Mouse (Mus musculus): ENCODE measurements around the gene Tmem135. TPM values are rescaled to one million over a fixed set of nuclear protein-coding genes. Genes with fewer than 3 reads are reported as not detected.

Gene Tmem135
- total and polyA plus RNA-seq, 3 experiments, result 7.4 to 33.9 TPM; not detected in 1

DNA sequence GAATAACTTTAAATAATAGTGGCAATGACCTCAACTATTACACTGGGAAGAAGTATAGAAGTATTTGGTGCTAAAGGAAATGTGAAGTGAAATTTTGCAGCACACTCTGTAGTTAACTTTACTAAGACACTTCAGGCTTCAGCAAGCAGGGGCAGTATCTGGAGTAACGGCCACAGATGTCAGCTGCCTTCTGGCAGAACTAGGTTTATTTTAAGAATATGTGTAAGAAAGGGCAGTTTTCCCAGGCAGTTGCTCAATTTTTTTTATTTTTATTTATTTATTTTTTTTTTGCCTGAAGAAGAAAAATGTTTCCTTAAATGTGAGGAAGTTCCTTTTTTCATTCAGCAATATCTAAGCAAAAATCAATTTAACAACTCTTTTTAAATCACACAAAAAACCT, 187.4 kb downstream of the Tmem135 start:
- Histone ChIP-seq H3K79me2 (ENCODE audit: control insufficient read depth, insufficient read depth, low read length, poor library complexity) (no peaks in the 10 kb centered on the region), H3K36me3 (ENCODE audit: control insufficient read depth in 1 of 2, insufficient read depth in 2 of 2, low read length in 2 of 2) (peaks cover 0 to 5% of the 10 kb centered on the region in 2 experiments; a peak in 1 of 4 replicates), H3K4me1 (ENCODE audit: control insufficient read depth in 1 of 2, insufficient read depth in 2 of 2, low read length in 2 of 2) (peaks cover 3 to 5% of the 10 kb centered on the region in 2 experiments), H3K9ac (ENCODE audit: control insufficient read depth, low read depth, low read length, poor library complexity, severe bottlenecking) (no peak overlapping the region), H3K4me3 (ENCODE audit: control insufficient read depth in 1 of 2, insufficient read depth in 1 of 2, low read depth in 2 of 2, low read length in 2 of 2) (no peak overlapping the region), H3K9me3 (replicated peaks; ENCODE audit: insufficient read depth, low read length) (no peaks in the 10 kb centered on the region), H3K27me3 (ENCODE audit: control insufficient read depth in 1 of 2, insufficient read depth in 2 of 2, low read length in 2 of 2) (no peaks in the 10 kb centered on the region), H3K27ac (ENCODE audit: control insufficient read depth, low read depth, low read length) (no peak overlapping the region)
- TF ChIP-seq MYC (IDR thresholded peaks at IDR 0.05; ENCODE audit: low read depth, low read length) (no peak), E2F4 (IDR thresholded peaks at IDR 0.05; ENCODE audit: borderline replicate concordance, low read depth, low read length) (no peak), ZNF384 (IDR thresholded peaks at IDR 0.05; ENCODE audit: low read depth, low read length) (0 out of 2 replicates have a peak, but pooled peaks have one; percentile 32), POLR2A (IDR thresholded peaks at IDR 0.05; ENCODE audit: control insufficient read depth in 1 of 2, insufficient read depth in 1 of 2, low read depth in 1 of 2, low read length in 2 of 2, poor library complexity in 1 of 2) (no peak), TCF12 (IDR thresholded peaks at IDR 0.05; ENCODE audit: low read depth, low read length) (no peak), MXI1 (IDR thresholded peaks at IDR 0.05; ENCODE audit: low read depth, low read length) (no peak), RCOR1 (IDR thresholded peaks at IDR 0.05; ENCODE audit: low read depth, low read length) (no peak)
- no peak for DNase-seq (ENCODE audit: low read depth, low spot score)

DNA sequence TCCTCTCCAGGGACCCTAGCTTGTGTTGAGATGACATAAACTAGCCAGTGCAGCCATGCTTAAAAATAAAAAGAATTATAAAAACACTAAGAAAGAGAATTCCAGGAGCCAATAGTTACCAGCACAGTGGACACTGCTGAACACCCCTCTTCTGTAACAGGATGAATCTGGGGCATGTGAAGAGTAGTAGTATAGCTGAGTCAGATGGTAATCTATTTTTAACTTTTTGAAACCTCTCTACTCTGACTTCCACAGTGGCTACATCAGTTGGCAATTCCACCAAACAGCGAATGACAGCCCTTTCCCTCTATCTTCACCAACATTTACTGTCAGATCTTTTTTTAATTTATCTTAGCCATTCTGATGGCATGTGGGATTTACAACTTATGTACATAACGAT, 187.9 kb downstream of the Tmem135 start:
- DNase-seq (ENCODE audit: low read depth, low spot score), result no peak
- H3K27me3 ChIP-seq (ENCODE audit: control insufficient read depth in 1 of 2, insufficient read depth in 2 of 2, low read length in 2 of 2), result no peaks in the 10 kb centered on the region
- no peak overlapping the region for H3K27ac ChIP-seq (ENCODE audit: control insufficient read depth, low read depth, low read length)
- no peaks in the 10 kb centered on the region for H3K79me2 ChIP-seq (ENCODE audit: control insufficient read depth, insufficient read depth, low read length, poor library complexity)
- H3K9ac ChIP-seq (ENCODE audit: control insufficient read depth, low read depth, low read length, poor library complexity, severe bottlenecking), result no peak overlapping the region
- H3K9me3 ChIP-seq (replicated peaks; ENCODE audit: insufficient read depth, low read length), result no peaks in the 10 kb centered on the region
- H3K4me1 ChIP-seq (ENCODE audit: control insufficient read depth in 1 of 2, insufficient read depth in 2 of 2, low read length in 2 of 2), result peaks cover 3 to 5% of the 10 kb centered on the region in 2 experiments
- TF ChIP-seq GABPA (IDR thresholded peaks at IDR 0.05; ENCODE audit: low read depth, low read length), result no peak
- TF ChIP-seq ZC3H11A (IDR thresholded peaks at IDR 0.05; ENCODE audit: low read depth, low read length), result no peak
- TF ChIP-seq E2F4 (IDR thresholded peaks at IDR 0.05; ENCODE audit: borderline replicate concordance, low read depth, low read length), result no peak
- no peak for TF ChIP-seq MYC (IDR thresholded peaks at IDR 0.05; ENCODE audit: low read depth, low read length)
- TF ChIP-seq KAT2A (conservative IDR thresholded peaks at IDR 0.05; ENCODE audit: low read depth, low read length), result no peak
- no peak for TF ChIP-seq BHLHE40 (IDR thresholded peaks at IDR 0.05; ENCODE audit: borderline replicate concordance, low read depth, low read length)
- TF ChIP-seq CTCF (IDR thresholded peaks at IDR 0.05 in 2 of 3, conservative IDR thresholded peaks at IDR 0.05 in 1 of 3; ENCODE audit: control insufficient read depth in 1 of 3, insufficient read depth in 1 of 3, low read depth in 2 of 3, low read length in 3 of 3, poor library complexity in 1 of 3, severe bottlenecking in 1 of 3), result no peak
- no peak for TF ChIP-seq ELF1 (IDR thresholded peaks at IDR 0.05; ENCODE audit: low read depth, low read length)
- no peak overlapping the region for H3K4me3 ChIP-seq (ENCODE audit: control insufficient read depth in 1 of 2, insufficient read depth in 1 of 2, low read depth in 2 of 2, low read length in 2 of 2)
- peaks cover 0 to 5% of the 10 kb centered on the region in 2 experiments; a peak in 1 of 4 replicates for H3K36me3 ChIP-seq (ENCODE audit: control insufficient read depth in 1 of 2, insufficient read depth in 2 of 2, low read length in 2 of 2)

DNA sequence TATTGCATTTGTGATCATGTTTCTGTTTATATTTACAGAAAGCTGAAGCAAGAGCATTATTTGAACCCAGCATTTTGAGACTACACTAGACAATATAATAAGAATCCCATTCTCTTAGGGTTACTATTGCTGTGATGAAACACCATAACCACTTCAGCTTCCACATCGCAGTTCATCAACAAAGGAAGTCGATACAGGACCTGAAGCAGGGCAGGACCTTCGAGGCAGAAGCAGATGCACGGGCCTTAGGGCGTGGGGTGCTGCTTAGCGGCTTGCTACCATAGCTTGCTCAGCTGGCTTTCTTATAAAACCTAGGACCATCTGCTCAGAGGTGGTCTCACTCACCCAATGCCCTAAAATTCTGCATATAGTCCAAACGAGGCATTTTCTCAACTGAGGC, 188.3 kb downstream of the Tmem135 start:
- Histone ChIP-seq H3K36me3 (ENCODE audit: control insufficient read depth in 1 of 2, insufficient read depth in 2 of 2, low read length in 2 of 2) (peaks cover 0 to 5% of the 10 kb centered on the region in 2 experiments; a peak in 1 of 4 replicates), H3K79me2 (ENCODE audit: control insufficient read depth, insufficient read depth, low read length, poor library complexity) (no peaks in the 10 kb centered on the region), H3K27me3 (ENCODE audit: control insufficient read depth in 1 of 2, insufficient read depth in 2 of 2, low read length in 2 of 2) (no peaks in the 10 kb centered on the region), H3K4me3 (ENCODE audit: control insufficient read depth in 1 of 2, insufficient read depth in 1 of 2, low read depth in 2 of 2, low read length in 2 of 2) (no peak overlapping the region), H3K4me1 (ENCODE audit: control insufficient read depth in 1 of 2, insufficient read depth in 2 of 2, low read length in 2 of 2) (peaks cover 3 to 5% of the 10 kb centered on the region in 2 experiments), H3K27ac (ENCODE audit: control insufficient read depth, low read depth, low read length) (no peak overlapping the region), H3K9ac (ENCODE audit: control insufficient read depth, low read depth, low read length, poor library complexity, severe bottlenecking) (no peak overlapping the region), H3K9me3 (replicated peaks; ENCODE audit: insufficient read depth, low read length) (no peaks in the 10 kb centered on the region)
- TF ChIP-seq EP300 (IDR thresholded peaks at IDR 0.05; ENCODE audit: low read depth in 1 of 2, low read length in 2 of 2) (no peak), NRF1 (IDR thresholded peaks at IDR 0.05; ENCODE audit: insufficient read depth, low read depth, low read length, poor library complexity, severe bottlenecking) (no peak), MXI1 (IDR thresholded peaks at IDR 0.05; ENCODE audit: low read depth, low read length) (no peak)
- no peak for DNase-seq (ENCODE audit: low read depth, low spot score)
